Mouse (Mus musculus) midbrain, embryonic 15.5 days (tissue): ENCODE measurements around the gene Qrich1. TPM values are rescaled to one million over a fixed set of nuclear protein-coding genes. Genes with fewer than 3 reads are reported as not detected.
A peak's percentile ranks its signal among the peaks of the same experiment; 100 is the strongest.
"Not testable (repeated sequence)": the region's sequence is repeated elsewhere in the genome, so short reads cannot be mapped to it uniquely, and the experiment has no call there.

Experiments
- ATAC-seq: fragments of 200-750 bp; cut with Nextera tagmentation; replicated peaks from 2 replicates; pipeline ENCODE4 v1.8.0; 2017; ENCODE audit warnings: moderate TSS enrichment
- H3K27ac ChIP-seq: fragments of 300-500 bp; sonication (generic); 2 replicates; pipeline ENCODE4 v1.5.1; 2015; ENCODE audit warnings: mild to moderate bottlenecking, inconsistent platforms
- H3K27me3 ChIP-seq: fragments of 300-500 bp; sonication (generic); replicated peaks from 2 replicates; pipeline ENCODE4 v1.6.1; 2015; ENCODE audit warnings: inconsistent platforms
- H3K36me3 ChIP-seq: fragments of 300-500 bp; sonication (generic); replicated peaks from 2 replicates; pipeline ENCODE4 v1.6.1; 2015; ENCODE audit warnings: inconsistent platforms
- H3K4me1 ChIP-seq: fragments of 300-500 bp; sonication (generic); 2 replicates; pipeline ENCODE4 v1.6.1; 2015; ENCODE audit warnings: inconsistent platforms
- H3K4me2 ChIP-seq: fragments of 300-500 bp; sonication (generic); 2 replicates; pipeline ENCODE4 v1.6.1; 2015; ENCODE audit warnings: inconsistent platforms, mild to moderate bottlenecking, moderate library complexity
- H3K4me3 ChIP-seq: fragments of 300-500 bp; sonication (generic); 2 replicates; pipeline ENCODE4 v1.5.1; 2015; ENCODE audit warnings: mild to moderate bottlenecking, inconsistent platforms
- H3K9ac ChIP-seq: fragments of 300-500 bp; sonication (generic); 2 replicates; pipeline ENCODE4 v1.6.1; 2015; ENCODE audit warnings: mild to moderate bottlenecking, inconsistent platforms
- H3K9me3 ChIP-seq: fragments of 300-500 bp; sonication (generic); 2 replicates; pipeline ENCODE4 v1.6.1; 2016; ENCODE audit warnings: inconsistent platforms
- WGBS: fragments of 180-500 bp; shearing (Covaris S2); methylation state at CpG from one replicate; pipeline ENCODE4 v1.1.7; 2015; ENCODE audit warnings: mixed read lengths; 5-methylcytosine and 5-hydroxymethylcytosine counted together
- polyA plus RNA-seq: library from polyadenylated mRNA; unstranded; fragments of >200 nt; fragmentation: Nextera tagmentation; extraction: Ambion mirVana; gene quantifications from 2 replicates; pipeline ENCODE4 v1.2.1, GENCODE M21; 2015

The Qrich1 gene
- polyA plus RNA-seq, 1 experiment from 2014 or later = 132 TPM

GRCm38 (mm10) chr9:108579344-108579690 is 62.7 kb downstream of the Qrich1 start:
- H3K4me1 ChIP-seq = peaks cover 47% of the 10 kb centered on the region
- no peaks in the 10 kb centered on the region for H3K9me3 ChIP-seq
- H3K4me2 ChIP-seq = peak overlapping the region; percentile 72
- H3K9ac ChIP-seq = peak overlapping the region; percentile 61; the same call in 1 of the 2 replicates
- WGBS = 57% methylated on average over 5 of the region's 5 CpGs
- H3K36me3 ChIP-seq = no peaks in the 10 kb centered on the region
- no peak for ATAC-seq
- peak overlapping the region; percentile 91 for H3K27ac ChIP-seq
- H3K27me3 ChIP-seq = no peaks in the 10 kb centered on the region
- peak overlapping the region; percentile 49 for H3K4me3 ChIP-seq

- H3K27ac ChIP-seq = peak overlapping the region; percentile 98
- ATAC-seq = peak; percentile 98
- H3K4me2 ChIP-seq = peak overlapping the region; percentile 54
- H3K4me3 ChIP-seq = peak overlapping the region; percentile 22
- WGBS = 3% methylated on average over 14 of the region's 14 CpGs
- peaks cover 40% of the 10 kb centered on the region for H3K4me1 ChIP-seq
- H3K36me3 ChIP-seq = no peaks in the 10 kb centered on the region
- peak overlapping the region; percentile 15; the same call in 1 of the 2 replicates for H3K9ac ChIP-seq
- no peaks in the 10 kb centered on the region for H3K9me3 ChIP-seq
- H3K27me3 ChIP-seq = no peaks in the 10 kb centered on the region
These were observed 71.1 kb downstream of the Qrich1 start for GRCm38 (mm10) chr9:108587571-108588180.

- Histone ChIP-seq H3K27ac (peak overlapping the region; percentile 98), H3K36me3 (no peaks in the 10 kb centered on the region), H3K27me3 (no peaks in the 10 kb centered on the region), H3K4me1 (peaks cover 40% of the 10 kb centered on the region), H3K9ac (no peak overlapping the region), H3K4me2 (peak overlapping the region; percentile 54), H3K4me3 (no peak overlapping the region), H3K9me3 (no peaks in the 10 kb centered on the region)
- whole genome bisulfite sequencing = 70% methylated on average over 5 of the region's 5 CpGs
- ATAC-seq = no peak
These were observed 72.6 kb downstream of the Qrich1 start for GRCm38 (mm10) chr9:108589229-108589628.

GRCm38 (mm10) chr9:108591462-108591861 is 74.9 kb downstream of the Qrich1 start:
- Histone ChIP-seq H3K4me1 (peaks cover 40% of the 10 kb centered on the region), H3K27me3 (no peaks in the 10 kb centered on the region), H3K4me3 (no peak overlapping the region), H3K36me3 (no peaks in the 10 kb centered on the region), H3K9ac (no peak overlapping the region), H3K4me2 (no peak overlapping the region), H3K27ac (no peak overlapping the region), H3K9me3 (no peaks in the 10 kb centered on the region)
- WGBS = 80% methylated on average over 4 of the region's 4 CpGs
- ATAC-seq = no peak

- Histone ChIP-seq H3K36me3 (no peaks in the 10 kb centered on the region), H3K4me2 (no peak overlapping the region), H3K9ac (no peak overlapping the region), H3K9me3 (no peaks in the 10 kb centered on the region), H3K4me3 (no peak overlapping the region), H3K4me1 (peaks cover 17% of the 10 kb centered on the region), H3K27me3 (no peaks in the 10 kb centered on the region), H3K27ac (no peak overlapping the region)
- WGBS = 91% methylated on average over 3 of the region's 3 CpGs
- no peak for ATAC-seq
These were observed 77.7 kb downstream of the Qrich1 start for GRCm38 (mm10) chr9:108594354-108594753.

- Histone ChIP-seq H3K4me1 (peaks cover 11% of the 10 kb centered on the region), H3K9ac (peak within 1 kb of the TSS; percentile 86), H3K9me3 (no peaks in the 10 kb centered on the region), H3K4me2 (peak within 1 kb of the TSS; percentile 88), H3K27ac (peak within 1 kb of the TSS; percentile 87), H3K27me3 (no peaks in the 10 kb centered on the region), H3K4me3 (peak within 1 kb of the TSS; percentile 88), H3K36me3 (0 out of 2 replicates have a peak, but pooled peaks cover 2% of the 10 kb centered on the region)
- WGBS = 1% methylated on average over 69 of the region's 69 CpGs
- ATAC-seq = peak; percentile 88
These were observed 80.6 kb downstream of the Qrich1 start, which contains the start of gene P4htm for GRCm38 (mm10) chr9:108596998-108597764. P4htm (minus strand) TSS chr9:108597667.

- Histone ChIP-seq H3K36me3 (peaks cover 19% of the 10 kb centered on the region), H3K9me3 (no peaks in the 10 kb centered on the region), H3K27me3 (no peaks in the 10 kb centered on the region), H3K4me3 (no peak overlapping the region), H3K4me1 (peaks cover 11% of the 10 kb centered on the region), H3K4me2 (no peak overlapping the region), H3K27ac (no peak overlapping the region), H3K9ac (no peak overlapping the region)
- ATAC-seq = no peak
- 78% methylated on average over 4 of the region's 4 CpGs for WGBS
These were observed 82.5 kb downstream of the Qrich1 start for GRCm38 (mm10) chr9:108599021-108599566.

- peaks cover 23% of the 10 kb centered on the region for H3K36me3 ChIP-seq
- WGBS = 63% methylated on average over 2 of the region's 2 CpGs
- no peak overlapping the region for H3K4me3 ChIP-seq
- H3K9ac ChIP-seq = no peak overlapping the region
- ATAC-seq = no peak
- H3K4me2 ChIP-seq = no peak overlapping the region
- no peaks in the 10 kb centered on the region for H3K27me3 ChIP-seq
- H3K4me1 ChIP-seq = peaks cover 11% of the 10 kb centered on the region
- no peaks in the 10 kb centered on the region for H3K9me3 ChIP-seq
- H3K27ac ChIP-seq = no peak overlapping the region
These were observed 83.4 kb downstream of the Qrich1 start for GRCm38 (mm10) chr9:108600011-108600410.

- Histone ChIP-seq H3K36me3 (peaks cover 32% of the 10 kb centered on the region), H3K27me3 (no peaks in the 10 kb centered on the region), H3K9ac (no peak overlapping the region), H3K4me1 (peaks cover 4% of the 10 kb centered on the region), H3K9me3 (no peaks in the 10 kb centered on the region), H3K4me3 (no peak overlapping the region), H3K27ac (no peak overlapping the region), H3K4me2 (no peak overlapping the region)
- 89% methylated on average over 4 of the region's 4 CpGs for WGBS
- ATAC-seq = no peak
These were observed 85.4 kb downstream of the Qrich1 start for GRCm38 (mm10) chr9:108601986-108602385.

GRCm38 (mm10) chr9:108607929-108608328 is 91.3 kb downstream of the Qrich1 start:
- H3K9ac ChIP-seq, H3K27ac ChIP-seq, H3K27me3 ChIP-seq, H3K4me2 ChIP-seq, H3K9me3 ChIP-seq, H3K4me3 ChIP-seq, H3K4me1 ChIP-seq, ATAC-seq: not testable (repeated sequence)
- H3K36me3 ChIP-seq = peaks cover 63% of the 10 kb centered on the region
- WGBS = 93% methylated on average over 5 of the region's 5 CpGs

GRCm38 (mm10) chr9:108608889-108609288 is 92.3 kb downstream of the Qrich1 start:
- 95% methylated on average over 4 of the region's 4 CpGs for WGBS
- no peak overlapping the region for H3K4me3 ChIP-seq
- H3K9ac ChIP-seq = no peak overlapping the region
- H3K36me3 ChIP-seq = peaks cover 63% of the 10 kb centered on the region
- no peak overlapping the region for H3K4me2 ChIP-seq
- no peaks in the 10 kb centered on the region for H3K9me3 ChIP-seq
- H3K27me3 ChIP-seq = no peaks in the 10 kb centered on the region
- ATAC-seq = no peak
- H3K4me1 ChIP-seq = no peaks in the 10 kb centered on the region
- H3K27ac ChIP-seq = no peak overlapping the region
